Mouse (Mus musculus): ENCODE data around the gene Ttl.
A peak's percentile ranks its signal among the peaks of the same experiment; 100 is the strongest.

Ttl gene

DNA sequence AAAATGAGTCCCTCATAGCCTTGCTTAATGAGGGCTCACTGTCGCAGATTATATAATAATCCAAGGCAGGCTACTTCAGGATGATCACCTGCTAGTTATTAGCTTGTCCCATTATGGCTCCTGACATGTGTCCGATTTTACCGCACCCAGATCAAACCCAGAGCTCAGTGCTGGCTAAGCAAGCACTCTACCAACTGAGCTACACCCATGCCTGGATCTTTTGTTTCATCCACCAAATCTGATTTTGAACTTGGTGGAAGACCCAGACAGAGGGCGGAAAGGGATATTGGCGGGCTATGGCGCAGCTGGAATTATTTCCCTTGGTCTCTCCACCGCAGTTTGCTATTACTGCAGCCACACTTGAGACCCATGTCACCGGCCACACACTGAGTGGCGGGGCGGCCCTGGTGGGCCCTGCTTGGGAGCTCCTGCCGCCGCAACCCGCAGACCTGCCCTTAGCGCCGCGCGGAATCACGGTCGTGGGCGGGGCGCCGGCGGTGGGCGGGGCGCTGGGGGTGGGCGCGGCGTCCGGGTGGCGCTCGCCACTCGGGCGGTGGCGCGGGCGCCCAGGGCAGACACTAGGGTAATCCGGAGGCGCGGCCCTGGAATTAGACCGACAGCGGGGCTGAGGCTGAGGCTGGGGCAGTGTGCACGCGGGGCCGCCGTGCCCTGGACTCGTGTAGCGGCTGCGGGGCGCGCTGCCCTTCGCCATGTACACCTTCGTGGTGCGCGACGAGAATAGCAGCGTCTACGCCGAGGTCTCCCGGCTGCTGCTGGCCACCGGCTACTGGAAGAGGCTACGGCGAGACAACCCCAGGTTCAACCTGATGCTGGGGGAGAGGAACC is at the start of gene Ttl:
Gene Ttl, plus strand, starts transcription at position 506 of the 846 bp plus-strand sequence.
- DNase-seq, result peak; percentile 83 to 89

GRCm38 (mm10) chr2:129020106-129020505 is 45.6 kb upstream of the Ttl start:
- peak; percentile 10 to 36 for DNase-seq

GRCm38 (mm10) chr2:129024820-129025219 is 40.9 kb upstream of the Ttl start:
- DNase-seq, result peak; percentile 21 to 69

GRCm38 (mm10) chr2:129035381-129035780 is 30.4 kb upstream of the Ttl start:
- no peak for DNase-seq

DNA sequence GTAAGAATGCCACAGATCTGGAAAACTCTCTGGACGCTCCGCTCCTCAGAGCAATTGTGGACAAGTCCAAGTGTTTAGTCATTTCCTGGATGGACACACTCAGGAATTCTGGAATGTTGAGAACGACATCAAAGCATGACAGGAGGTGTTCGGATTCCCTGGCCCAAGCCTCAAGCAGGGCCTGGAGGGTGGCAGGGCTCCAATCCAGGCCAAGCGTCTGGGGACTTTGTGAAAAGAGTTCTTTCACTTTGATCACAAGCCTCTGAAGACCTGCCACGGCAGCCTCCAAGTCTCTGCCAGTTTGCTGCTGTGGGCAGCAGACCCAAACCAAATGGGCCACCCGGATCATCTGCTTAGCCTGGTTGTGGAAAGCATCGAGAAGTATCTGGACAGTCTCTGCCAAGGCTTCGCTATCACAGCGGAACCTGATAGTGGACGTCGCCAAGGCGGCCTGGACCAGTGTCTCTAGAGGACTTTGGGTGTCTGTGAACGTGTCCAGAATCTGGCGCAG is 27.3 kb upstream of the Ttl start:
- peak; percentile 10 to 41 for DNase-seq

- peak; percentile 46 to 49 for DNase-seq
These were observed 26.7 kb upstream of the Ttl start for GRCm38 (mm10) chr2:129038937-129039631.

GRCm38 (mm10) chr2:129040567-129040966 is 25.2 kb upstream of the Ttl start:
- DNase-seq, result peak; percentile 18 to 35

DNA sequence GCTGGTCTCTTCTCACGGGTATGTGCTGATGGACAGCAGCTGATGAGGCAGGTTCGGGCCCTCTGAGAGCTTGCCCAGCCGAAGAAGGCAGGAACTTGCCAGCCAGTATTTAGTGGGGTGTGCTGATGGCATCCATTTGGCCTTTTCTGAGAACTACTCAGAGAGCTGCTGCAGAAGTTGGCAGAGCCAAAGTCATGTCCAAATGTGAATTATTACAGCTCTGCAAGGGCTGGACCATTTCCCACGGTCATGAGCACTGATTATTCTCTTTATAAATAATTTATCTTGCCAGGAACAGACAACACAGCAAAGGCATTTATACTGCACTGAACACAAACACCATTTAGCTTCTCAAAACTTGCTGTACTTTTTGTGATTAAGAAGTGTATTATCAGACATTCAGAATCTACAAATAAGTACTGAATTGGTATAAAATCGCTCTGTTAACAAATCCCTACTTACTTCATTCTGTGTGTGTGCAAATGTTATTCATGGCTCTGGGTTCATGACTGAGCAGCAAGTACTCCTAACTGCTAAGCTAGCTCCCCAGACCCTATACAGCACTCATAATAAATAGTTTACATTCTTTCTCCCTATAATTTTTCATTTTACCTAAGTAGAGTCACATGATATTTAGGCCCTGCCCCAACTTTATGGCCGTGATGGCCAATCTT is 19.4 kb upstream of the Ttl start:
- peak in 1 of 2 experiments; percentile 36 for DNase-seq

- DNase-seq, result no peak
These were observed 18.9 kb upstream of the Ttl start for GRCm38 (mm10) chr2:129046846-129047196.

DNA sequence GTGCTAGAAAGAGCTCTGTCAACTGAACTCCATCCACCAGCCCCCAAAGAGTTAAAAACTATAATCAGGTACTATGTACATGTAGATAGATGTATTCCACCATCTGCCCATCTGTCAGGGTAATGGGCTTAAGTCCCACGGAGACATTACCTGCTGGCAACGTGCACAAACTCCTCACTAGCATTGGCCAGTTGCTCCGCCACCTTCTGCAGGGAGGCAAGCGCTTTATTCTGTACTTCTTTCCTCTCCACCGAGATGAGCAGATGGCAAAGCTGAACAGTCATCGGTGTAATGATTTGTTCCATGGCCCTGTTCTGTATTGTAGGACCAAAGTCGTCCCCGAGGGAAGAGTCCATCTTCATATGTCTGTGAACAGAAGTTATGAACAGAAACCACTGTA is 17.9 kb upstream of the Ttl start, which contains the start of gene Vinac1:
Gene Vinac1, minus strand, starts transcription at position 362 of the 400 bp plus-strand sequence.
- no peak for DNase-seq

DNA sequence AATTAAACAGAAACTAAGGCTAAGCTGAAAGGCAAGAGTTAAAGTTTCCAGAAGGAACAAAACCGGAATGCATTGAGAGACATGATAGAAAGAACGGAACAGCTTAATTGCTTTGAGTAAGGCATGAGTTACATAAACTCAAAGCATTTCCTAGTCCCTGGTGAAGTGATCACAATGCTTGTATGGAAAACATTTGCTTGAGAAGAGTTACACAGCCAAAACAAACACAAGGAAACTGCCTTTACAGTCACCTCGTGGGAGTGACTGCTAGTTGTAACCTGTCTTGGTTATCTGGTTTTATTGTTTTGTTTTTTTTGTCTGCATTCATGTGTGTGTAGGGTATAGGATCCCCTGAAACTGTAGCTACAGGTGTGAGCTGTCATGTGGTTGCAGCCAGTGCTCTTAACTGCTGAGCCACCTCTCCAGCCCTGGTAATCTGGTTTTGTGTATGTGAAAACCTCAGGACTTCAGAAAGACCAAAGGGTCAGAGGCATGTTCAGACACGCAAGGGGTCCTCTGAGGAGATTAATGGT is 13.2 kb upstream of the Ttl start:
- no peak for DNase-seq

GRCm38 (mm10) chr2:129055741-129056140 is 10.0 kb upstream of the Ttl start:
- DNase-seq, result no peak

- peak in 1 of 2 experiments; percentile 33 for DNase-seq
These were observed 9.1 kb upstream of the Ttl start for GRCm38 (mm10) chr2:129056597-129056996.

DNA sequence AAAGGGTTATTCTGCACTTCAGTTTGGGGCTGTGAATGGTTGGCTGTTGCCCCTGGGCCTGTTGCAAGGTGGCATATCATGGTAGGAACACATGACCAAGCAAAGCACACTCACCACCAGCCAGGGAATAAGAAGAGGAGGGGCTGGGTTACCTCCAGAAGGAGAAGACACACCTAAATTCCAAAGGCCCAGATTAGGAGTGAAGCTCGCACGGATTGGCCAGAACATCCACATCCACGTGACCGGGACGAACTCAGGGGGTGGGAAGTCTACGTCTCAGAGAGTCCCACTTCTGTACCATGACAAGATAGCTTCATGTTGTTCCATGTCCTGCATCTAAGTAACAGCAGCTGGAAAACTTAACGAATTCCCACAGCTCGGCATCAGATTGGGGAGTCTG is 8.5 kb upstream of the Ttl start:
- DNase-seq, result no peak

- no peak for DNase-seq
These were observed 7.8 kb upstream of the Ttl start for GRCm38 (mm10) chr2:129057920-129058361.

DNA sequence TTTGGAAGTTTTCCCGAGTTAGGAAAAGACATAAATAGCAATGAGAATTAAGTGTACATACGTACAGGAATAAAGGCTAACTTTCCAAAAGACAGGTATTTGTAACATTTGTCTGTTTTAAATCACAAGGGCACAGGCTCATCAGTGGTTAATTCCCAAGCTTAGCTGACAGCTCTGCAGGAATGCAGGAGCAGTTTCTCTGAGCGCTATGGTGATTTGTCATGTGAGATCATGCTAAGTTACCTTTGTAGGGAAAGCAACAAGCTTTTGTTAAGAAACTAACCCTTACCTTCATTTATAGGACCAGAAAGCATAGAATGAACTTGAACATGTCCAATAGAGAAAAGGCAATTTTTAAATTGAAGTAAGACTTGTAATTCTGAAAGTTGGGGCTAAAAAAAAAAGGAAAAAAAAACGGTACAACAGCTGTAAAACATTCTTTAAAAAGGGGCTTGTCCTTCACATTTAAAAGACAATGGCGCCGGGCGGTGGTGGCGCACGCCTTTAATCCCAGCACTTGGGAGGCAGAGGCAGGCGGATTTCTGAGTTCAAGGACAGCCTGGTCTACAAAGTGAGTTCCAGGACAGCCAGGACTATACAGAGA is 4.2 kb upstream of the Ttl start:
- DNase-seq, result no peak

GRCm38 (mm10) chr2:129066326-129066725 is 584 bp downstream of the Ttl start:
- peak; percentile 60 to 68 for DNase-seq

GRCm38 (mm10) chr2:129070296-129070695 is 4.6 kb downstream of the Ttl start:
- DNase-seq, result no peak

DNA sequence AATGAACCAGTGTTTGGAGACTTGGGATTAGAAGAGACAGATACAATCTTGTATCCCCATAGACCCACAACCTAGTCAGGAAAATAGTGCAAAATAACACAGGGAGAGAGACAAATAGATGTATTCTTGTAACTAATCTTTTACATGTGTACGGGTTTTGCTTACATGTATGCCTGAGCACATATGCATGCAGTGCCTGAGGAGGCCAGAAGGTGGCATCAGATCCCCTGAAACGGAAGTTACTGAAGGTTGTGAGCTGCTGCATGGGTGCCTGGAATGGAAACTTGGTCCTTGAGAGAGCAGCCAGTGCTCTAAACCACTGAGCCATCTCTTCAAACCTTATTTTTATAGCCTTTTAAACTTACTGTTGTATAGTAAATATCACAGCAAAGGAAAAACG is 12.6 kb downstream of the Ttl start:
- DNase-seq, result peak in 1 of 2 experiments; percentile 32

DNA sequence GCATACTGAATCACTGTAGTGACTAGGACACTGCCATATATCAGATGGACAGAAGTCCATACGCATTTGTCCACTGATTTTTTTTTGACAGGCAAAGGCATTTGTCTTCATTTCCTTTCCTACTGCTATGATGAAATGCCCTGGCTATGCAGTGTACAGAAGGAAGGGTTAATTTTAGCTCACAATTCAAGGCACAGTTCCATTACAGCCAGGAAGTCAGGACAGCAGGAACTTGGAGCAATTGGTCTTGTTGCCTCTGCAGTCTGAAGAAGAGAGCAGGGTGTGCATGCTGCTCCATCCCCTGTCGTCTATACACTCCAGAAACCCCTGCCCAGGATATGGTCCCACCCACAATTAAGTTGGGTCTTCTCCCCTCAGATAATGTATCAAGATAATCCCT is 13.5 kb downstream of the Ttl start:
- DNase-seq, result no peak

DNA sequence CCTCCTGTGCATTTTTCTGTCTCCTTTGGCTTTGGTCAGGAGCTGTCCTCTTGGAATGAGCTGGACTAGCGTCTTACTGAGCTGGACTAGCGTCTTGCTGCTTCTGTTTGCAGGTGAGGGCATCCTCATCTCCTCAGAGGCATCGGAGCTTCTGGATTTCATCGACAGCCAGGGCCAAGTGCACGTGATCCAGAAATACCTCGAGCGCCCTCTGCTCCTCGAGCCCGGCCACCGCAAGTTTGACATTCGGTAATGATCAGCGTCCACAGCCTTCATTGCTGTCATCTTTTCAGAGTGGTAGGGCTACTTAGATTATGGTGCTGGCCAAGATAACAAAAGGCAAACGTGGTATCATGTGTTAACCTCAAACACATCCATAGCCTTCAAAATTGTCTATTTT is 15.4 kb downstream of the Ttl start:
- no peak for DNase-seq

DNA sequence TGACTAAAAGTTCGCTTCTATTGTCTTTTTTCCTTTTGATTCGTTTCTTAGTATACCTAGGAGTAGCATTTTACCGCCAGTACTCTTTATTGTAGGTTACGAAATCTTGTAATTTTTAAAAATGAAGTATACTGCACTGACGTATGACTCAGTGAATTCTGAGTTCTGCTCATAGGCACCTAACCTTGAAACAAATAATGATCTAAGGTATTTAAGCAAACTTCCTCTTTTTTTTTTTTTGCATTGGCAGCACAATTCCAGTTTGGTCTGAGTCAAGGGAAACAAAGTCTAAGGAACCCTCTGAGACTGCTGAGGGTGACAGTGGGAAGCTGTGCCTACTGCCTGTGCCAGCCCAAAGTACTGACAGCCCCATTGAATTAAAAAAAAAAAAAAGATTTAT is 17.8 kb downstream of the Ttl start:
- no peak for DNase-seq

DNA sequence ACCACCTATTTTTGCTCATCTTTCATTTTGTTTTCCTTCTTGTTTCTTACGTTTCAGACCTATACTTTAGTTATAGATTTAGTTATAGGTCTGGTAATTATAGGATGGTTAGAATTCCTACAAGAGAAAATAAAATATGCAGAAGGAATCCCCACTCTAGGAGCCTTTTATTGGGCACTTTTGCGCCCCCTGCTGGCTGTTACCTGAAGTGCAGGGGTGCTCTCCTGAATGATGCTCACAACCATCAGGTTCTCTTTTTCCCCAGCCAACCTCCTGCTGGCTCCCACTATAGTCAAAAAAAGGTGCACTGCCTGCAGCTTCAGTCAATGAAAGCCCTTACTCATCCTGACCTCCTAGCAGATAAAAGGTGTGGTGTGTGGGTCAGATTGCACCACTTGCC is 19.2 kb downstream of the Ttl start:
- peak in 1 of 2 experiments; percentile 21 for DNase-seq
